In genomic region chr13:63268371-63268770, GRCm38 (mm10) we compare ENCODE assay signal across 15 mouse cellular contexts.
DNase-seq lines count a peak whose midpoint lies in the region; ATAC-seq and TF ChIP-seq lines count a peak whose summit lies in the region.
"Had no signal": no experiment of that assay in that cellular context is flagged by ENCODE, and none has a peak within 500 bp of the region (broad histone marks: within the 10 kb centered on the region; RNA-seq: fewer than 3 reads in every experiment).

No protein-coding gene starts in this region.

- WGBS in lung, embryonic 14.5 days, result 61% methylated on average over 4 of the region's 4 CpGs
- 43% methylated on average over 4 of the region's 4 CpGs for WGBS in intestine, embryonic 16.5 days
- WGBS in stomach, embryonic 15.5 days, result 60% methylated on average over 4 of the region's 4 CpGs

- no peak for ATAC-seq in lung, embryonic 14.5 days (ENCODE audit: insufficient read depth)
- ATAC-seq in intestine, embryonic 16.5 days, result peak; percentile 53
- no peak for ATAC-seq in stomach, embryonic 15.5 days (ENCODE audit: insufficient read depth, low FRiP score, low read depth)
- ATAC-seq: forebrain, embryonic 14.5 days had no signal

- peaks cover 20% of the 10 kb centered on the region for H3K36me3 ChIP-seq in lung, embryonic 14.5 days (ENCODE audit: insufficient read depth)
- H3K36me3 ChIP-seq in intestine, embryonic 16.5 days (ENCODE audit: control insufficient read depth, insufficient read depth, low read length), result no peaks in the 10 kb centered on the region
- H3K36me3 ChIP-seq in stomach, embryonic 15.5 days, result no peaks in the 10 kb centered on the region

- no peak overlapping the region for H3K4me3 ChIP-seq in lung, embryonic 14.5 days (ENCODE audit: low read depth, low read length)
- H3K4me3 ChIP-seq in intestine, embryonic 16.5 days (ENCODE audit: low read length), result no peak overlapping the region
- no peak overlapping the region for H3K4me3 ChIP-seq in stomach, embryonic 15.5 days (replicated peaks)

- no peak for DNase-seq in lung, embryonic 14.5 days
- DNase-seq in lung, postnatal 36 days, result no peak
- DNase-seq in kidney, postnatal 14 days, result peak; percentile 64
- DNase-seq in urinary bladder, postnatal 36 days (ENCODE audit: low spot score in 2 of 2), result no peak
- no peak for DNase-seq in retina, embryonic 14.5 days (ENCODE audit: low spot score)
- no peak for DNase-seq in layer of hippocampus, adult 9-10 months (ENCODE audit: low spot score)
- DNase-seq: adrenal gland, postnatal 36 days; cerebellum, adult 11 months; gastrocnemius, postnatal 25 days; layer of hippocampus, adult 9-11 months; spleen, adult 18-20 months had no signal

- H3K9ac ChIP-seq in lung, embryonic 14.5 days, result no peak overlapping the region
- no peak overlapping the region for H3K9ac ChIP-seq in intestine, embryonic 16.5 days (ENCODE audit: low read depth, low read length)
- no peak overlapping the region for H3K9ac ChIP-seq in stomach, embryonic 15.5 days

- H3K4me2 ChIP-seq in lung, embryonic 14.5 days, result no peak overlapping the region
- peak overlapping the region; percentile 30 for H3K4me2 ChIP-seq in intestine, embryonic 16.5 days (ENCODE audit: low read depth, low read length)
- peak overlapping the region; percentile 26 for H3K4me2 ChIP-seq in stomach, embryonic 15.5 days
- H3K4me2 ChIP-seq: liver, embryonic 11.5 days had no signal

- H3K9me3 ChIP-seq in lung, embryonic 14.5 days (ENCODE audit: low read depth, low read length), result no peaks in the 10 kb centered on the region
- H3K9me3 ChIP-seq in intestine, embryonic 16.5 days (ENCODE audit: control insufficient read depth, low read length), result no peaks in the 10 kb centered on the region
- no peaks in the 10 kb centered on the region for H3K9me3 ChIP-seq in stomach, embryonic 15.5 days

- TF ChIP-seq CTCF in lung, embryonic 14.5 days (IDR thresholded peaks at IDR 0.05; ENCODE audit: low read depth), result no peak

- H3K27me3 ChIP-seq in lung, embryonic 14.5 days (ENCODE audit: insufficient read depth, low read length), result no peaks in the 10 kb centered on the region
- no peaks in the 10 kb centered on the region for H3K27me3 ChIP-seq in intestine, embryonic 16.5 days (replicated peaks; ENCODE audit: control insufficient read depth, insufficient read depth, low read length)
- no peaks in the 10 kb centered on the region for H3K27me3 ChIP-seq in stomach, embryonic 15.5 days (replicated peaks)

- H3K4me1 ChIP-seq in lung, embryonic 14.5 days (ENCODE audit: insufficient read depth), result peaks cover 13% of the 10 kb centered on the region
- H3K4me1 ChIP-seq in intestine, embryonic 16.5 days (ENCODE audit: control insufficient read depth, insufficient read depth, low read length), result peaks cover 30% of the 10 kb centered on the region
- H3K4me1 ChIP-seq in stomach, embryonic 15.5 days, result peaks cover 36% of the 10 kb centered on the region

- peak overlapping the region; percentile 58 for H3K27ac ChIP-seq in lung, embryonic 14.5 days (ENCODE audit: low read depth)
- H3K27ac ChIP-seq in intestine, embryonic 16.5 days (ENCODE audit: low read length), result peak overlapping the region; percentile 94
- peak overlapping the region; percentile 77; the same call in 1 of the 2 replicates for H3K27ac ChIP-seq in stomach, embryonic 15.5 days
